Mouse (Mus musculus): Measurements from ENCODE around the gene 4932438H23Rik.

The 4932438H23Rik gene

DNA sequence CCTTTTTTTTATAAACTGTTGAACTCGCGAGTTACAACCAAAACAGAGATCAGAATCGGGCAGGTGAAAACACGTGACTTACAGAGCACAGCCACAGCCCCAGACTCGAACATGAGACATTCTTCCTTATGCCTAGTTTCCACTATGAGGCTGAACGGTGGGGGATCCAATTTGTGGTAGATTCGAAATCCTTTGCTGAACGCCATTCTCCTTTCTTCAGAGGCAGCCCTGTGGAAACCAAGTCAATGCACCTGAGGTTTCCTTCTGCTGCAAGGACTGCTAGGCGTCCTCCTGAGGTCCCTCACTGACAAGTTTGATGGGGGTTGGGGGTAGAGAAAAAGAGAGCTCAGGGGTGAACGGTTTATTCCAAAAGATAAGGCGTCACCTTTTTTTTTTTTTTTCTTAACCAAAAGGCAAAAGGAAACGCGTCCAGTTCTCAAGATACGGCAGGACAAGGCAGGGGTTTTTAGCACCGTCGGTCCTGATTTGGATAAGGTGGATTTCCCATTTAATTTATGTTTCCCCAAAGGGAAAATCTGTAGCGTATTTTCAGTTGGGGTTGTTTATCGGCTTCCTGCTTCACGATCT is 84.9 kb downstream of the 4932438H23Rik start:
- no peak for DNase-seq (ENCODE audit: low read depth, low spot score)

- DNase-seq (ENCODE audit: low read depth, low spot score): no peak
Observed at GRCm38 (mm10) chr16:91004915-91005538, 89.9 kb downstream of the 4932438H23Rik start.

Measured in WW6 (cell line).